Comparison of ENCODE assay signal across 9 mouse cellular contexts in the genomic region with DNA sequence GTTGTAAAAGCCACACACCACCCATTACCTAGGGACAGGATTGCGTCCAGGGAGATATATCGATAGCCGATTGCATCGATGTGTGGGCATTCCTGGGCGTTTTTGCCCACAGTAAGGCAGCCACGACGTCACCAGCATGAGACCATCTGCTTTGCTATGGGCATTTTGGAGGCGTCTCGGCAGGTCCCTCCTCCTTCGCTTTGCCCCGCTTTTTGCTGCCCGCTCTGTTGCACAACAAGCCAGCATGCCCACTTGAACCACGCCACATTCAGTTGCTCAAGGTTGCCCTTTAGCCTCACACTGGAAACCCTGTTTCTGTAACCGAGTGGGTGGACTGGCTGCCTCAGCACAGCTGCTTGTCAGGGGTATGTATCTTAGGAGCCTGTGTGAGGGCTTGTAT.
DNase-seq lines count a peak whose midpoint lies in the region; ATAC-seq and TF ChIP-seq lines count a peak whose summit lies in the region.
"Had no signal": no experiment of that assay in that cellular context is flagged by ENCODE, and none has a peak within 500 bp of the region (broad histone marks: within the 10 kb centered on the region; RNA-seq: fewer than 3 reads in every experiment).

No protein-coding gene starts in this region.

- no peak overlapping the region for H3K9ac ChIP-seq in hindbrain, embryonic 12.5 days
- H3K9ac ChIP-seq in forebrain, postnatal 0 days = no peak overlapping the region
- H3K9ac ChIP-seq: liver, embryonic 14.5 days had no signal

- TF ChIP-seq POLR2A in cerebellum, adult 2 months (IDR thresholded peaks at IDR 0.05; ENCODE audit: borderline replicate concordance, insufficient read depth, low read length) = no peak

- no peak for TF ChIP-seq CTCF in cerebellum, adult 2 months (IDR thresholded peaks at IDR 0.05; ENCODE audit: borderline replicate concordance, insufficient read depth, low read depth, low read length)
- no peak for TF ChIP-seq CTCF in forebrain, postnatal 0 days (IDR thresholded peaks at IDR 0.05; ENCODE audit: low read depth)

- 89% methylated on average over 14 of the region's 14 CpGs for WGBS in hindbrain, embryonic 10.5 days
- 92% methylated on average over 14 of the region's 14 CpGs for WGBS in hindbrain, embryonic 12.5 days
- WGBS in cerebellum, adult 2 months = 20% methylated on average over 14 of the region's 14 CpGs
- 76% methylated on average over 14 of the region's 14 CpGs for WGBS in forebrain, postnatal 0 days
- WGBS in midbrain, embryonic 10.5 days = 93% methylated on average over 14 of the region's 14 CpGs

- H3K4me3 ChIP-seq in hindbrain, embryonic 10.5 days = no peak overlapping the region
- H3K4me3 ChIP-seq in hindbrain, embryonic 12.5 days = no peak overlapping the region
- H3K4me3 ChIP-seq in cerebellum, adult 2 months (replicated peaks; ENCODE audit: insufficient read depth, low read depth, low read length) = peak overlapping the region; percentile 66
- H3K4me3 ChIP-seq in forebrain, postnatal 0 days (ENCODE audit: low read depth, low read length) = no peak overlapping the region
- no peak overlapping the region for H3K4me3 ChIP-seq in midbrain, embryonic 10.5 days

- peaks cover 6% of the 10 kb centered on the region for H3K36me3 ChIP-seq in hindbrain, embryonic 10.5 days
- no peaks in the 10 kb centered on the region for H3K36me3 ChIP-seq in hindbrain, embryonic 12.5 days
- H3K36me3 ChIP-seq in forebrain, postnatal 0 days (ENCODE audit: insufficient read depth) = no peaks in the 10 kb centered on the region
- H3K36me3 ChIP-seq in midbrain, embryonic 10.5 days = peaks cover 6% of the 10 kb centered on the region

- H3K4me2 ChIP-seq in hindbrain, embryonic 12.5 days (replicated peaks) = no peak overlapping the region
- peak overlapping the region; percentile 17; the same call in 1 of the 2 replicates for H3K4me2 ChIP-seq in forebrain, postnatal 0 days (ENCODE audit: low read depth)

- ATAC-seq in hindbrain, embryonic 12.5 days (ENCODE audit: low FRiP score) = no peak
- ATAC-seq in forebrain, postnatal 0 days = no peak

- 0 out of 2 replicates have a peak overlapping the region, but pooled peaks have one; percentile 2 for H3K27ac ChIP-seq in hindbrain, embryonic 10.5 days
- no peak overlapping the region for H3K27ac ChIP-seq in hindbrain, embryonic 12.5 days
- H3K27ac ChIP-seq in cerebellum, adult 2 months (ENCODE audit: insufficient read depth, low read length) = peak overlapping the region; percentile 84
- peak overlapping the region; percentile 36; the same call in 1 of the 2 replicates for H3K27ac ChIP-seq in forebrain, postnatal 0 days (ENCODE audit: low read depth, low read length)
- H3K27ac ChIP-seq in midbrain, embryonic 10.5 days (replicated peaks) = no peak overlapping the region
- H3K27ac ChIP-seq: liver, embryonic 14.5 days had no signal

- peaks cover 29% of the 10 kb centered on the region for H3K4me1 ChIP-seq in hindbrain, embryonic 10.5 days (replicated peaks)
- H3K4me1 ChIP-seq in hindbrain, embryonic 12.5 days = peaks cover 36% of the 10 kb centered on the region
- peaks cover 45% of the 10 kb centered on the region for H3K4me1 ChIP-seq in cerebellum, adult 2 months (ENCODE audit: control insufficient read depth, insufficient read depth, low read length)
- H3K4me1 ChIP-seq in forebrain, postnatal 0 days (ENCODE audit: insufficient read depth) = 0 out of 2 replicates have a peak, but pooled peaks cover 15% of the 10 kb centered on the region
- peaks cover 22% of the 10 kb centered on the region for H3K4me1 ChIP-seq in midbrain, embryonic 10.5 days

- DNase-seq in hindbrain, embryonic 10.5 days (ENCODE audit: low spot score) = no peak
- DNase-seq in cerebellum, adult 2 months = peak; percentile 74 to 75
- DNase-seq in forebrain, postnatal 0 days = peak; percentile 57
- peak; percentile 72 for DNase-seq in lung, postnatal 10 days
- DNase-seq in retina, postnatal 1 day = no peak
- DNase-seq in midbrain, embryonic 10.5 days (ENCODE audit: low spot score) = no peak
- DNase-seq in spleen, postnatal 4 days (ENCODE audit: low spot score in 2 of 2) = no peak

- no peaks in the 10 kb centered on the region for H3K27me3 ChIP-seq in hindbrain, embryonic 10.5 days (ENCODE audit: insufficient read depth, poor library complexity, severe bottlenecking)
- H3K27me3 ChIP-seq in hindbrain, embryonic 12.5 days = no peaks in the 10 kb centered on the region
- H3K27me3 ChIP-seq in cerebellum, adult 2 months (ENCODE audit: control insufficient read depth, insufficient read depth, low read length) = no peaks in the 10 kb centered on the region
- H3K27me3 ChIP-seq in forebrain, postnatal 0 days (ENCODE audit: insufficient read depth, low read length) = no peaks in the 10 kb centered on the region
- H3K27me3 ChIP-seq in midbrain, embryonic 10.5 days (ENCODE audit: low read depth, poor library complexity, severe bottlenecking) = no peaks in the 10 kb centered on the region

- no peaks in the 10 kb centered on the region for H3K9me3 ChIP-seq in hindbrain, embryonic 10.5 days
- H3K9me3 ChIP-seq in hindbrain, embryonic 12.5 days (replicated peaks) = no peaks in the 10 kb centered on the region
- H3K9me3 ChIP-seq in forebrain, postnatal 0 days (ENCODE audit: low read length) = no peaks in the 10 kb centered on the region
- no peaks in the 10 kb centered on the region for H3K9me3 ChIP-seq in midbrain, embryonic 10.5 days (replicated peaks)

Comparison
In these comparisons a context has a peak if more than half of its experiments do, and no peak if none do; other contexts are left out.
1. H3K27ac ChIP-seq: peak in hindbrain, embryonic 10.5 days (single experiment), cerebellum, adult 2 months (single experiment) and forebrain, postnatal 0 days (single experiment); none in hindbrain, embryonic 12.5 days (single experiment) and midbrain, embryonic 10.5 days (single experiment).
2. DNase-seq: peak in cerebellum, adult 2 months (2 of 2), forebrain, postnatal 0 days (single experiment) and lung, postnatal 10 days (single experiment); none in hindbrain, embryonic 10.5 days (single experiment), retina, postnatal 1 day (single experiment), midbrain, embryonic 10.5 days (single experiment) and spleen, postnatal 4 days (0 of 2).